Mouse (Mus musculus) liver, postnatal 0 days (tissue): ENCODE data around the gene Lias. TPM values are rescaled to one million over a fixed set of nuclear protein-coding genes. Genes with fewer than 3 reads are reported as not detected.

Source experiments
- ATAC-seq: fragments of 200-750 bp; cut with Nextera tagmentation; 2 replicates; pipeline ENCODE4 v1.8.0; 2017; ENCODE audit warnings: mild to moderate bottlenecking, moderate library complexity
- DNase-seq: peaks from one replicate; pipeline ENCODE4 v3.0.0-alpha.2; 2016
- H3K27ac ChIP-seq: fragments of 300-500 bp; sonication (generic); 2 replicates; pipeline ENCODE4 v1.5.1; 2014; ENCODE audit warnings: antibody characterized with exemption, moderate library complexity, mild to moderate bottlenecking, low read depth
- H3K27me3 ChIP-seq: fragments of 300-500 bp; sonication (generic); 2 replicates; pipeline ENCODE4 v1.6.1; 2014; ENCODE audit warnings: low read length, control low read depth, mixed read lengths; ENCODE audit not compliant: insufficient read depth
- H3K36me3 ChIP-seq: fragments of 300-500 bp; sonication (generic); replicated peaks from 2 replicates; pipeline ENCODE4 v1.6.1; 2014; ENCODE audit warnings: mild to moderate bottlenecking, control low read depth, low read length, moderate library complexity, mixed read lengths; ENCODE audit not compliant: insufficient read depth
- H3K4me1 ChIP-seq: fragments of 300-500 bp; sonication (generic); 2 replicates; pipeline ENCODE4 v1.6.1; 2014; ENCODE audit warnings: antibody characterized with exemption, mild to moderate bottlenecking, control low read depth; ENCODE audit not compliant: insufficient read depth
- H3K4me2 ChIP-seq: fragments of 300-500 bp; sonication (generic); 2 replicates; pipeline ENCODE4 v1.6.1; 2014; ENCODE audit warnings: low read depth, mild to moderate bottlenecking, low read length, moderate library complexity, mixed read lengths
- H3K4me3 ChIP-seq: fragments of 300-500 bp; sonication (generic); 2 replicates; pipeline ENCODE4 v1.5.1; 2014; ENCODE audit warnings: low read depth, low read length
- H3K9ac ChIP-seq: fragments of 300-500 bp; sonication (generic); replicated peaks from 2 replicates; pipeline ENCODE4 v1.6.1; 2014; ENCODE audit warnings: mild to moderate bottlenecking, moderate library complexity
- H3K9me3 ChIP-seq: fragments of 300-500 bp; sonication (generic); 2 replicates; pipeline ENCODE4 v1.6.1; 2016; ENCODE audit warnings: mild to moderate bottlenecking, control low read depth, low read length, mixed read lengths
- CTCF ChIP-seq: sonication (generic); IDR thresholded peaks from 2 replicates; pipeline ENCODE4 v1.5.1; 2016; ENCODE audit warnings: antibody characterized with exemption, low read depth
- EP300 ChIP-seq: IDR thresholded peaks from 2 replicates; pipeline ENCODE4 v1.6.1; 2016; ENCODE audit warnings: antibody characterized with exemption, low read depth, mild to moderate bottlenecking
- WGBS: fragments of 180-500 bp; shearing (Covaris S2); extraction: QIAGEN DNeasy Blood & Tissue Kit; methylation state at CpG from one replicate; pipeline ENCODE4 v1.1.7; 2014; ENCODE audit not compliant: insufficient replicate concordance; 5-methylcytosine and 5-hydroxymethylcytosine counted together
- polyA plus RNA-seq: library from polyadenylated mRNA; unstranded; fragments of >200 nt; fragmentation: Nextera tagmentation; extraction: Ambion mirVana; gene quantifications from 2 replicates; pipeline ENCODE4 v1.2.1, GENCODE M21; 2015

Lias gene
- polyA plus RNA-seq, 1 experiment from 2014 or later, result 34.0 TPM

- Histone ChIP-seq H3K9me3 (no peaks in the 10 kb centered on the region), H3K9ac (no peak overlapping the region), H3K27me3 (no peaks in the 10 kb centered on the region), H3K27ac (no peak overlapping the region), H3K4me1 (no peaks in the 10 kb centered on the region), H3K4me3 (no peak overlapping the region), H3K4me2 (no peak overlapping the region), H3K36me3 (peaks cover 34% of the 10 kb centered on the region)
- ATAC-seq (no peak), DNase-seq (no peak)
- 73% methylated on average over 2 of the region's 2 CpGs for WGBS
- TF ChIP-seq CTCF, result no peak
- TF ChIP-seq EP300, result no peak
Observed at GRCm38 (mm10) chr5:65447826-65448225, 56.5 kb downstream of the Lias start.

GRCm38 (mm10) chr5:65448941-65449340 is 57.6 kb downstream of the Lias start:
- H3K4me2 ChIP-seq, result no peak overlapping the region
- H3K4me1 ChIP-seq, result no peaks in the 10 kb centered on the region
- H3K9me3 ChIP-seq, result no peaks in the 10 kb centered on the region
- no peak for DNase-seq
- no peak overlapping the region for H3K27ac ChIP-seq
- no peak for ATAC-seq
- no peak overlapping the region for H3K9ac ChIP-seq
- no peak for TF ChIP-seq EP300
- TF ChIP-seq CTCF, result no peak
- WGBS, result 71% methylated on average over 4 of the region's 4 CpGs
- H3K36me3 ChIP-seq, result peaks cover 34% of the 10 kb centered on the region
- no peak overlapping the region for H3K4me3 ChIP-seq
- H3K27me3 ChIP-seq, result no peaks in the 10 kb centered on the region

- DNase-seq (no peak), ATAC-seq (no peak; the same call in 1 of the 2 replicates)
- no peak overlapping the region for H3K4me2 ChIP-seq
- no peaks in the 10 kb centered on the region for H3K27me3 ChIP-seq
- TF ChIP-seq EP300 (no peak), CTCF (no peak)
- peaks cover 39% of the 10 kb centered on the region for H3K36me3 ChIP-seq
- no peaks in the 10 kb centered on the region for H3K9me3 ChIP-seq
- WGBS, result 58% methylated on average over 5 of the region's 5 CpGs
- H3K27ac ChIP-seq, result no peak overlapping the region
- H3K9ac ChIP-seq, result no peak overlapping the region
- H3K4me1 ChIP-seq, result no peaks in the 10 kb centered on the region
- no peak overlapping the region for H3K4me3 ChIP-seq
Observed at GRCm38 (mm10) chr5:65454771-65455170, 63.5 kb downstream of the Lias start.

- Histone ChIP-seq H3K36me3 (peaks cover 27% of the 10 kb centered on the region), H3K27ac (no peak overlapping the region), H3K9me3 (no peaks in the 10 kb centered on the region), H3K4me3 (no peak overlapping the region), H3K4me2 (no peak overlapping the region), H3K9ac (no peak overlapping the region), H3K4me1 (no peaks in the 10 kb centered on the region), H3K27me3 (no peaks in the 10 kb centered on the region)
- TF ChIP-seq EP300 (no peak), CTCF (no peak)
- ATAC-seq (no peak), DNase-seq (no peak)
- WGBS, result 78% methylated on average over 7 of the region's 7 CpGs
Observed at GRCm38 (mm10) chr5:65457086-65457827, 66.0 kb downstream of the Lias start.

- no peak overlapping the region for H3K27ac ChIP-seq
- no peak overlapping the region for H3K4me2 ChIP-seq
Observed at GRCm38 (mm10) chr5:65457846-65458245, 66.5 kb downstream of the Lias start.

GRCm38 (mm10) chr5:65459454-65459853 is 68.2 kb downstream of the Lias start:
- no peak for DNase-seq
- no peak overlapping the region for H3K4me2 ChIP-seq
- no peaks in the 10 kb centered on the region for H3K4me1 ChIP-seq
- no peak for ATAC-seq
- WGBS, result 80% methylated on average over 3 of the region's 3 CpGs
- no peak overlapping the region for H3K4me3 ChIP-seq
- no peaks in the 10 kb centered on the region for H3K27me3 ChIP-seq
- peaks cover 25% of the 10 kb centered on the region for H3K36me3 ChIP-seq
- no peak overlapping the region for H3K9ac ChIP-seq
- TF ChIP-seq EP300 (no peak), CTCF (no peak)
- no peaks in the 10 kb centered on the region for H3K9me3 ChIP-seq
- H3K27ac ChIP-seq, result no peak overlapping the region

More at GRCm38 (mm10) chr5:65457846-65458245, 66.5 kb downstream of the Lias start:
- Histone ChIP-seq H3K9me3 (no peaks in the 10 kb centered on the region), H3K4me1 (no peaks in the 10 kb centered on the region), H3K4me3 (no peak overlapping the region), H3K27me3 (no peaks in the 10 kb centered on the region), H3K36me3 (peaks cover 25% of the 10 kb centered on the region), H3K9ac (no peak overlapping the region)
- ATAC-seq, result no peak
- WGBS, result 63% methylated on average over 5 of the region's 5 CpGs
- no peak for DNase-seq
- no peak for TF ChIP-seq EP300
- TF ChIP-seq CTCF, result no peak

Other genes with a start within 250 kb of the Lias start
- 0.71 and 1.1 TPM in 2 replicates for gene Wdr19, start 191.8 kb upstream of the Lias start, polyA plus RNA-seq
- gene Rfc1, start 55.8 kb upstream of the Lias start, polyA plus RNA-seq, result 26.4 and 32.3 TPM in 2 replicates
- 17.4 and 19.3 TPM in 2 replicates for gene Klb, start 43.2 kb upstream of the Lias start, polyA plus RNA-seq
- gene Rpl9, start 53 bp upstream of the Lias start, polyA plus RNA-seq, result 609 and 626 TPM in 2 replicates
- gene Ugdh, start 44.5 kb downstream of the Lias start, polyA plus RNA-seq, result 13.0 and 13.5 TPM in 2 replicates
- 1.4 TPM in 1 of 2 replicates, not detected in the other for gene Gm43552, start 101.3 kb downstream of the Lias start, polyA plus RNA-seq
- 87.0 and 91.0 TPM in 2 replicates for gene Smim14, start 145.7 kb downstream of the Lias start, polyA plus RNA-seq
- 73.2 and 74.6 TPM in 2 replicates for gene Ube2k, start 145.7 kb downstream of the Lias start, polyA plus RNA-seq